Mouse (Mus musculus) brain, embryonic 14.5 days (tissue): ENCODE measurements around the gene Tmem178b.

Source experiments
- CTCF ChIP-seq: fragments of 200-500 bp; IDR thresholded peaks from 2 replicates; pipeline ENCODE4 v1.5.1; 2012; ENCODE audit warnings: inconsistent platforms, mild to moderate bottlenecking, moderate library complexity, borderline replicate concordance; ENCODE audit not compliant: insufficient read depth, insufficient read length; ENCODE audit errors: extremely low read depth
- POLR2A ChIP-seq: fragments of 200-500 bp; IDR thresholded peaks from 2 replicates; pipeline ENCODE4 v1.6.1; 2012; ENCODE audit warnings: mild to moderate bottlenecking, inconsistent platforms, borderline replicate concordance; ENCODE audit not compliant: poor library complexity, insufficient read depth, insufficient read length, severe bottlenecking; ENCODE audit errors: extremely low read depth

GRCm38 (mm10) chr6:40135716-40136115 is 262.6 kb downstream of the Tmem178b start:
- TF ChIP-seq POLR2A: no peak
- TF ChIP-seq CTCF: no peak
